Mouse (Mus musculus) inflammation-experienced regulatory T-cells, adult 6 months (primary cell): Measurements from ENCODE around the gene Map3k14. TPM values are rescaled to one million over a fixed set of nuclear protein-coding genes. Genes with fewer than 3 reads are reported as not detected.

Experiments
- ATAC-seq: one replicate; pipeline ENCODE4 v1.8.0; 2017
- polyA plus RNA-seq, 3 experiments: library from polyadenylated mRNA; unstranded; fragments of 100-300 nt; shearing (Covaris generic); gene quantifications; one replicate each; pipeline ENCODE4 v1.2.1; 2017

Map3k14 gene
- polyA plus RNA-seq, 3 experiments from 2014 or later, result 19.9 to 41.4 (median 31.4) TPM

- no peak for ATAC-seq
These were observed 4.7 kb upstream of the Map3k14 start for GRCm38 (mm10) chr11:103271979-103272378.

GRCm38 (mm10) chr11:103269426-103269825, 2.2 kb upstream of the Map3k14 start:
- no peak for ATAC-seq

GRCm38 (mm10) chr11:103268905-103269304, 1.6 kb upstream of the Map3k14 start:
- ATAC-seq, result no peak

GRCm38 (mm10) chr11:103268350-103268749, 1.1 kb upstream of the Map3k14 start:
- no peak for ATAC-seq

GRCm38 (mm10) chr11:103266729-103267345, 435 bp downstream of the Map3k14 start:
- ATAC-seq, result peak; percentile 3

- ATAC-seq, result peak; percentile 30
These were observed 1.4 kb downstream of the Map3k14 start for GRCm38 (mm10) chr11:103265856-103266255.

- no peak for ATAC-seq
These were observed 2.1 kb downstream of the Map3k14 start for GRCm38 (mm10) chr11:103265211-103265610.

- ATAC-seq, result no peak
These were observed 2.8 kb downstream of the Map3k14 start for GRCm38 (mm10) chr11:103264427-103265005.

GRCm38 (mm10) chr11:103263551-103263950, 3.7 kb downstream of the Map3k14 start:
- ATAC-seq, result no peak

GRCm38 (mm10) chr11:103262412-103263267, 4.6 kb downstream of the Map3k14 start:
- ATAC-seq, result peak; percentile 59

GRCm38 (mm10) chr11:103261671-103262411, 5.4 kb downstream of the Map3k14 start:
- ATAC-seq, result no peak

- ATAC-seq, result no peak
These were observed 6.6 kb downstream of the Map3k14 start for GRCm38 (mm10) chr11:103260515-103261192.

GRCm38 (mm10) chr11:103260034-103260433, 7.2 kb downstream of the Map3k14 start:
- ATAC-seq, result no peak

GRCm38 (mm10) chr11:103257938-103258481, 9.3 kb downstream of the Map3k14 start:
- no peak for ATAC-seq

- no peak for ATAC-seq
These were observed 13.7 kb downstream of the Map3k14 start for GRCm38 (mm10) chr11:103253605-103254004.

- ATAC-seq, result no peak
These were observed 14.9 kb downstream of the Map3k14 start for GRCm38 (mm10) chr11:103252380-103252779.

- ATAC-seq, result no peak
These were observed 16.9 kb downstream of the Map3k14 start for GRCm38 (mm10) chr11:103250324-103250723.

- ATAC-seq, result no peak
These were observed 17.8 kb downstream of the Map3k14 start for GRCm38 (mm10) chr11:103249509-103249908.

GRCm38 (mm10) chr11:103248837-103249236, 18.4 kb downstream of the Map3k14 start:
- no peak for ATAC-seq

GRCm38 (mm10) chr11:103247504-103248177, 19.6 kb downstream of the Map3k14 start:
- no peak for ATAC-seq

- no peak for ATAC-seq
These were observed 20.5 kb downstream of the Map3k14 start for GRCm38 (mm10) chr11:103246731-103247290.
